ENCODE assay signal across 16 mouse cellular contexts in the genomic region with DNA sequence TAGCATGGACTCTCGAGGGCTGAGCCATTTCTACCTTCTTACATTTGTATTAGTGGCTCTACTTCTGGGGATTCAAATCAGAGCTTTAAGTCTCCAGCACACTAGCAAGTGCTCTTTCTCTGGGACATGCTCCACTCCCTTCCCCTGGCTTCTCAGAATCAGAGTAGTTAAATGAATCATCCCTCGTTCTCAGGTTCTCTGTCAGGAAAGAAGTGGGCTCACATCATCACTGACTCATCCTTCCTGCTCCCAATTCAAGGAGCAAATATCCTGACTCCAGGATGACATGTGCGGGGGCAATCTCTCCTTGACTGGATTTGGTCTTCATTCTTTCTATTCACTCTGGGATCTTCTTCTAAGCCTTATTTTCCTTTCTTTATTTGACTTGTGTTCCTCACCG.
"Had no signal": no experiment of that assay in that cellular context is flagged by ENCODE, and none has a peak within 500 bp of the region (broad histone marks: within the 10 kb centered on the region; RNA-seq: fewer than 3 reads in every experiment).

No protein-coding gene starts in this region.

- H3K4me2 ChIP-seq: limb, embryonic 13.5 days; midbrain, embryonic 13.5 days; neural tube, embryonic 15.5 days; stomach, embryonic 15.5 days had no signal

- H3K4me1 ChIP-seq: limb, embryonic 13.5 days; midbrain, embryonic 13.5 days; neural tube, embryonic 15.5 days; stomach, embryonic 15.5 days had no signal

- H3K27ac ChIP-seq: kidney, postnatal 0 days; limb, embryonic 13.5 days; liver, embryonic 14.5 days; midbrain, embryonic 13.5 days; neural tube, embryonic 15.5 days; stomach, embryonic 15.5 days had no signal

- H3K9me3 ChIP-seq: limb, embryonic 13.5 days; midbrain, embryonic 13.5 days; neural tube, embryonic 15.5 days; stomach, embryonic 15.5 days had no signal

- ATAC-seq: lung, postnatal 0 days; midbrain, embryonic 13.5 days had no signal

- H3K4me3 ChIP-seq: limb, embryonic 13.5 days; midbrain, embryonic 13.5 days; myocyte; neural tube, embryonic 15.5 days; stomach, embryonic 15.5 days had no signal

- H3K36me3 ChIP-seq: limb, embryonic 13.5 days; midbrain, embryonic 13.5 days; neural tube, embryonic 15.5 days; stomach, embryonic 15.5 days had no signal

- H3K27me3 ChIP-seq: limb, embryonic 13.5 days; midbrain, embryonic 13.5 days; neural tube, embryonic 15.5 days; stomach, embryonic 15.5 days had no signal

- DNase-seq: kidney, adult 2 months; kidney, postnatal 36 days; layer of hippocampus, adult 9-11 months; layer of hippocampus, postnatal 36 days; left cerebral cortex, postnatal 4 days; lung, adult 18-20 months; lung, postnatal 36 days; thymus, postnatal 36 days had no signal

- H3K9ac ChIP-seq: limb, embryonic 13.5 days; liver, embryonic 14.5 days; midbrain, embryonic 13.5 days; neural tube, embryonic 15.5 days; stomach, embryonic 15.5 days had no signal
